Comparison of ENCODE assay signal across 8 mouse cellular contexts in genomic region chr10:82695956-82696355, GRCm38 (mm10). TPM values are rescaled to one million over a fixed set of nuclear protein-coding genes. Genes with fewer than 3 reads are reported as not detected.
DNase-seq lines count a peak whose midpoint lies in the region; ATAC-seq lines count a peak whose summit lies in the region.

Gene Hcfc2 (plus strand): TSS chr10:82696160.

- H3K4me3 ChIP-seq in forebrain, embryonic 14.5 days (ENCODE audit: low read depth, low read length), result no peak within 1 kb of the TSS
- H3K4me3 ChIP-seq in hindbrain, embryonic 11.5 days (ENCODE audit: low read depth, low read length), result no peak within 1 kb of the TSS
- H3K4me3 ChIP-seq in liver, embryonic 15.5 days (replicated peaks), result no peak within 1 kb of the TSS

- H3K27me3 ChIP-seq in forebrain, embryonic 14.5 days (replicated peaks; ENCODE audit: control insufficient read depth, insufficient read depth, low read length), result no peaks in the 10 kb centered on the region
- no peaks in the 10 kb centered on the region for H3K27me3 ChIP-seq in hindbrain, embryonic 11.5 days (ENCODE audit: control insufficient read depth, insufficient read depth, low read length)
- H3K27me3 ChIP-seq in liver, embryonic 15.5 days, result peaks cover 11% of the 10 kb centered on the region

- H3K9me3 ChIP-seq in forebrain, embryonic 14.5 days (replicated peaks; ENCODE audit: control insufficient read depth, low read length), result no peaks in the 10 kb centered on the region
- H3K9me3 ChIP-seq in hindbrain, embryonic 11.5 days (ENCODE audit: control insufficient read depth, low read length), result no peaks in the 10 kb centered on the region
- H3K9me3 ChIP-seq in liver, embryonic 15.5 days (replicated peaks), result no peaks in the 10 kb centered on the region

- H3K4me1 ChIP-seq in forebrain, embryonic 14.5 days (ENCODE audit: control insufficient read depth, insufficient read depth, low read length), result peaks cover 13% of the 10 kb centered on the region
- H3K4me1 ChIP-seq in hindbrain, embryonic 11.5 days (replicated peaks; ENCODE audit: control insufficient read depth, insufficient read depth, low read length), result no peaks in the 10 kb centered on the region; the same call in 1 of the 2 replicates
- peaks cover 40% of the 10 kb centered on the region for H3K4me1 ChIP-seq in liver, embryonic 15.5 days (replicated peaks)

- ATAC-seq in forebrain, embryonic 14.5 days, result no peak
- ATAC-seq in hindbrain, embryonic 11.5 days (ENCODE audit: low FRiP score), result no peak
- ATAC-seq in liver, embryonic 15.5 days (ENCODE audit: insufficient read depth), result no peak

- H3K4me2 ChIP-seq in forebrain, embryonic 14.5 days (ENCODE audit: low read length), result no peak within 1 kb of the TSS
- H3K4me2 ChIP-seq in hindbrain, embryonic 11.5 days (replicated peaks; ENCODE audit: low read depth, low read length), result no peak within 1 kb of the TSS
- H3K4me2 ChIP-seq in liver, embryonic 15.5 days, result no peak within 1 kb of the TSS

- 87% methylated on average over 5 of the region's 5 CpGs for WGBS in forebrain, embryonic 14.5 days
- 85% methylated on average over 5 of the region's 5 CpGs for WGBS in hindbrain, embryonic 11.5 days
- WGBS in liver, embryonic 15.5 days (ENCODE audit: insufficient replicate concordance), result 26% methylated on average over 5 of the region's 5 CpGs

- DNase-seq in thymus, postnatal 0 days (ENCODE audit: low spot score), result no peak
- no peak for DNase-seq in thymus, postnatal 25 days
- no peak for DNase-seq in forebrain, embryonic 14.5 days (ENCODE audit: low spot score)
- DNase-seq in hindbrain, embryonic 11.5 days (ENCODE audit: low spot score), result no peak
- DNase-seq in right cerebral cortex, postnatal 36 days (ENCODE audit: low spot score in 2 of 2), result no peak
- no peak for DNase-seq in embryo, embryonic 10.5 days (ENCODE audit: low spot score)
- no peak for DNase-seq in kidney, adult 8-10 months

- H3K36me3 ChIP-seq in forebrain, embryonic 14.5 days (ENCODE audit: control insufficient read depth, insufficient read depth, low read length), result no peaks in the 10 kb centered on the region
- no peaks in the 10 kb centered on the region for H3K36me3 ChIP-seq in hindbrain, embryonic 11.5 days (ENCODE audit: control insufficient read depth, insufficient read depth, low read length)
- no peaks in the 10 kb centered on the region for H3K36me3 ChIP-seq in liver, embryonic 15.5 days (replicated peaks)

- H3K9ac ChIP-seq in forebrain, embryonic 14.5 days (ENCODE audit: low read length), result no peak within 1 kb of the TSS
- H3K9ac ChIP-seq in hindbrain, embryonic 11.5 days (ENCODE audit: low read depth, low read length), result no peak within 1 kb of the TSS
- no peak within 1 kb of the TSS for H3K9ac ChIP-seq in liver, embryonic 15.5 days

- H3K27ac ChIP-seq in forebrain, embryonic 14.5 days (ENCODE audit: low read depth, low read length), result no peak within 1 kb of the TSS
- H3K27ac ChIP-seq in hindbrain, embryonic 11.5 days (ENCODE audit: low read depth, low read length), result no peak within 1 kb of the TSS
- no peak within 1 kb of the TSS; the same call in 1 of the 2 replicates for H3K27ac ChIP-seq in liver, embryonic 15.5 days (replicated peaks)

RNA-seq across cellular contexts. Expression of gene Hcfc2, which starts in this region (rescaled TPM):
- polyA plus RNA-seq in thymus, postnatal 0 days (2015; fragmentation: Nextera tagmentation; extraction: Ambion mirVana), result 32.1 and 34.0 TPM in 2 replicates
- polyA plus RNA-seq in forebrain, embryonic 14.5 days (2014; fragmentation: Nextera tagmentation; extraction: Ambion mirVana), result 38.3 and 48.4 TPM in 2 replicates
- polyA plus RNA-seq in hindbrain, embryonic 11.5 days (2014; fragmentation: Nextera tagmentation; extraction: Ambion mirVana), result 34.4 and 35.4 TPM in 2 replicates
- polyA plus RNA-seq in liver, embryonic 15.5 days (2015; fragmentation: Nextera tagmentation; extraction: Ambion mirVana), result 12.0 and 12.9 TPM in 2 replicates
